Mouse (Mus musculus): ENCODE data around the gene Zfp653.

The Zfp653 gene

DNA sequence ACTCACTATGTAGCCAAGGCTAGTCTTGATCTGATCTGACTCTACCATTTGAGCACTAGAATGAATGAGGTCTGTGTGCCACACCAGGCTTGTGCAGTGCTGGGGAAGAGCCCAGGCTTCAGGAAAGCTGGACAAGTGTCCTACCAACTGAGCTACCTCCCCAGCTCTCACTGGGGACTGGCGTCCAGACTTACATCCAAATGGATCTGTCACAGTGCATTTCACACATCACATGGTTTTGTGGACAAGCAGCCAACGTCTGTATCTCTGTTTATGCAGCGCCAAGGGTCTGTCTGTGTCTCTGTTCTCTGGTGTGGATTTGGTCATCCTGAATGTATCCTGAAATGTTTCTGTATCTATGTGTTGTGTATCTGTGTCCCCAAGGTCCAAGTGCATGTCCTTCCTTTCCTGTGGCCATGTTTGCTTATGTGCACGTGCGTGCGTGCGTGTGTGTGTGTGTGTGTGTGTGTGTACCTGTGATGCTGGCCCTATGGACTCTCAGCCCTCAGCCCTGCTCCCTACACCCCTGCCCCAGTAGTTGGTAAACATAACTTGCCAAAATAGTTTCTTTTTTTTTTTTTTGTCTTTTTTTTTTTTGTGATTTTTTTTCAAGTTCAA is 53.9 kb downstream of the Zfp653 start:
- no peak for DNase-seq

DNA sequence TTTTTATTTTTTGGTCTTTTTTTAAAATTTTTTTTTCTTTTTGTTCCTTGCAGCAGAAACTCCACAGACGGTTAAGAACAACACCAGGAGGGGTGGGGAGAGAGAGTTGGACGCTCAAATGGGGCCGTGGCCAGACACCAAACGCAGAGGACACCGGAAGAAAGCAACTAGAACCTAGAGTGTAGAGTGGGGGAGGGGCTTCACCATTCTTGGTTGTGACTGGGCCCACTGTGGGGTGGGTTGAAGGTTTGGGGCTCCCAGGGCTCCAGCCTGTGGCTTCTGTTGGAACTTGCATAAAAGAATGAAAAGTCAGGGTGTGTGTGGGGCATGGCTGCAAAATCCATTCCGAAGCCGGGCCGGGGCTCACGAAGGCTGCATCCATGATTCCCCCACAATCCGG is 54.9 kb downstream of the Zfp653 start:
- DNase-seq = no peak

DNA sequence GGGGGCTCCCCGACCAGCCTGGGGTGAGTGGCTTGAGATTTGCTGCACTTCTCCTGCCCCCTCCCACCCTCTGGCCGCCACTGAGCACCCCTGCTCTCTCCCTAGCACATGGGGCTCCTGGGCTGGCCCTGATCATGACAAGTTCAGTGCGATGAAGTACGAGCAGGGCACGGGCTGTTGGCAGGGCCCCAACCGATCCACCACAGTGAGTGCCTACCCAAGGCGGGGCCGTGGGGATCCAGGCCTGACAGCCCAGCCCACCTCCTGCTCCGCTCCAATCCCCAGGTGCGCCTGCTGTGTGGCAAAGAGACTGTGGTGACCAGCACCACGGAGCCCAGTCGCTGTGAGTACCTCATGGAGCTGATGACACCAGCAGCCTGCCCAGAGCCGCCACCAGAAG is 58.4 kb downstream of the Zfp653 start:
- no peak for DNase-seq

DNA sequence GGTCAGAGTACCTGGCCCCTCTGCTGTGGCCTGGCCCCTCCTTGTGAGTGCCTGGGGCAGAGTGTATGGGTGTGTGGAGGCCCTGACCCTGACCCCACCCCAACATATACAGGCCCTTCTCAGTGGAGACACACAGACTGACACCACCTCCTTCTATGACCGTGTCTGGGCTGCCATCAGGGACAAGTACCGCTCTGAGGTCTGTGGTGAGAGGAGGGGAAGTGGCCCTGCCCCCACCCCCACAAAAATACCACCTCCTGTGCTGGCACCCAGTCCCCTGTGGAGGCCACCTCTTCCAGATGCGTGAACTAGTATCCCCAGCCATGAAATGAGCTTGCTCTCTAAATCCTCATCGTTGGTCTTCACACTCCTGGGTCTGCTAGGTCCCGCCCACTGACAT is 60.1 kb downstream of the Zfp653 start:
- no peak for DNase-seq

All from lung, postnatal 14 days (tissue).